Mouse (Mus musculus) heart, embryonic 14.5 days (tissue): ENCODE measurements around the gene Zfp760. TPM values are rescaled to one million over a fixed set of nuclear protein-coding genes. Genes with fewer than 3 reads are reported as not detected.

ENCODE experiments used
- ATAC-seq: fragments of 200-750 bp; cut with Nextera tagmentation; 2 replicates; pipeline ENCODE4 v1.8.0; 2017; ENCODE audit warnings: low read depth, moderate TSS enrichment; ENCODE audit not compliant: insufficient number of reproducible peaks, insufficient read depth, low FRiP score
- H3K27ac ChIP-seq, 2 experiments: fragments of 200-500 bp in 1 of 2; fragments of 300-500 bp in 1 of 2; sonication (generic) in 1 of 2; replicated peaks in 1 of 2; 2 replicates each; pipeline ENCODE4 v1.5.1; 2012 to 2014; ENCODE audit warnings: low read depth in 2 of 2, low read length in 2 of 2, control low read depth in 1 of 2, mild to moderate bottlenecking in 1 of 2, mixed read lengths in 1 of 2; ENCODE audit not compliant: control insufficient read depth in 1 of 2, insufficient read depth in 1 of 2
- H3K27me3 ChIP-seq: fragments of 300-500 bp; sonication (generic); 2 replicates; pipeline ENCODE4 v1.6.1; 2014; ENCODE audit warnings: mild to moderate bottlenecking, low read length, control low read depth; ENCODE audit not compliant: control insufficient read depth, insufficient read depth
- H3K36me3 ChIP-seq: fragments of 300-500 bp; sonication (generic); 2 replicates; pipeline ENCODE4 v1.6.1; 2014; ENCODE audit warnings: mild to moderate bottlenecking, control low read depth, low read length, mixed read lengths; ENCODE audit not compliant: control insufficient read depth, insufficient read depth
- H3K4me1 ChIP-seq, 2 experiments: fragments of 200-500 bp in 1 of 2; fragments of 300-500 bp in 1 of 2; sonication (generic) in 1 of 2; 2 replicates each; pipeline ENCODE4 v1.6.1; 2012 to 2014; ENCODE audit warnings: low read length in 2 of 2, control low read depth in 1 of 2, mixed read lengths in 1 of 2; ENCODE audit not compliant: control insufficient read depth in 2 of 2, insufficient read depth in 2 of 2
- H3K4me2 ChIP-seq: fragments of 300-500 bp; sonication (generic); 2 replicates; pipeline ENCODE4 v1.6.1; 2014; ENCODE audit warnings: mild to moderate bottlenecking, low read length
- H3K4me3 ChIP-seq, 2 experiments: fragments of 200-500 bp in 1 of 2; fragments of 300-500 bp in 1 of 2; sonication (generic) in 1 of 2; 2 replicates each; pipeline ENCODE4 v1.5.1; 2012 to 2014; ENCODE audit warnings: low read length in 2 of 2, mild to moderate bottlenecking in 2 of 2, control low read depth in 1 of 2, low read depth in 1 of 2, moderate library complexity in 1 of 2; ENCODE audit not compliant: control insufficient read depth in 1 of 2, insufficient read depth in 1 of 2
- H3K9ac ChIP-seq: fragments of 300-500 bp; sonication (generic); 2 replicates; pipeline ENCODE4 v1.6.1; 2014; ENCODE audit warnings: mild to moderate bottlenecking, low read length
- H3K9me3 ChIP-seq: fragments of 300-500 bp; sonication (generic); 2 replicates; pipeline ENCODE4 v1.6.1; 2016; ENCODE audit warnings: low read length, control low read depth; ENCODE audit not compliant: control insufficient read depth
- WGBS: fragments of 180-500 bp; shearing (Covaris S2); extraction: QIAGEN DNeasy Blood & Tissue Kit; methylation state at CpG from one replicate; pipeline ENCODE4 v1.1.7; 2014; 5-methylcytosine and 5-hydroxymethylcytosine counted together
- polyA plus RNA-seq: library from polyadenylated mRNA; unstranded; fragments of >200 nt; fragmentation: Nextera tagmentation; extraction: Ambion mirVana; gene quantifications from 2 replicates; pipeline ENCODE4 v1.2.1, GENCODE M21; 2014

The Zfp760 gene
- polyA plus RNA-seq, 1 experiment from 2014 or later, result 7.1 TPM

DNA sequence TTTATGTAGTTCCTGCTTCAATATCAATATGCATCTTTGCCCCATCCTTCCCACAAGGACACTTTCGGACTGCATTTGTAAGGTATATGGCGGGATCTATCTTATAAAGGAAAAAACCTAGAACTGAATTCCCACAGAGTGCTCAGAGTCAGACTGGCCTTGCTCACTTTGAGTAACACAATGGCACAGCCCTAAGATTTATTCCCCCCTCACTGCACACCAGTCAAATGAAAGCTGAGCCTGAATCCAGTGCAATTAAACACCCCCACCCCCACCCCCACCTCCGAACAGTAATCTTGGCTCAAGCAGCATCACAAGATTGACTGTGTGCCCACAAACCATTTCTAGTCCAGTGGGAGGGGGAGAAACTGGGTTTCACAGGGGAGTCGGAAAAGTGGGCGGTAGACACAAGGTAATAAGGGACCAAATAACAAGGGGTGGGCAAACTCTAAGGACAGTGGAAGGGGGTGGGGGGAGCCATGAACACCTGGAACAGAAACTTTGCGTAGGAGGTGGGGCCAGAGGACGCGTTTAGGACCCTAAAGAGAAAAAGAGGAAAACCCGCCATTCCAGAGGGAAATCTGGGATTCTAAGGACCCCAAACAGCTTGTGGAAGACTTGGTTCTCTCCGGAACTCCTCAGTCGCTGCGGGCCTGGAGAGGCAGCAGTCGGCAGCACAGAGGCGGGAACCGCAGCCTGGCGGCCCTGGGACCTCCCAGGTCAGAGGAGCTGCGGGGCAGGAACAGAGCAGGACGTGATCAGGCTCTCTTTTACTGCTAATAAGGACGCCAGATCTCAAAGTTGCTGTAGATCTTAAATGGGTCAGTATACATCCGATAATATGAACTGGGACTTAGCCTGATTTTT is 46.0 kb downstream of the Zfp760 start:
- no peaks in the 10 kb centered on the region for H3K36me3 ChIP-seq
- H3K27ac ChIP-seq, result no peak overlapping the region
- 0 out of 4 replicates have a peak, but pooled peaks cover 0 to 3% of the 10 kb centered on the region in 2 experiments for H3K4me1 ChIP-seq
- H3K9me3 ChIP-seq, result no peaks in the 10 kb centered on the region
- 12% methylated on average over 20 of the region's 20 CpGs for WGBS
- H3K4me2 ChIP-seq, result peak overlapping the region; percentile 69
- no peak for ATAC-seq
- H3K4me3 ChIP-seq, result peak overlapping the region; percentile 39 to 44
- H3K27me3 ChIP-seq, result no peaks in the 10 kb centered on the region
- H3K9ac ChIP-seq, result peak overlapping the region; percentile 67

DNA sequence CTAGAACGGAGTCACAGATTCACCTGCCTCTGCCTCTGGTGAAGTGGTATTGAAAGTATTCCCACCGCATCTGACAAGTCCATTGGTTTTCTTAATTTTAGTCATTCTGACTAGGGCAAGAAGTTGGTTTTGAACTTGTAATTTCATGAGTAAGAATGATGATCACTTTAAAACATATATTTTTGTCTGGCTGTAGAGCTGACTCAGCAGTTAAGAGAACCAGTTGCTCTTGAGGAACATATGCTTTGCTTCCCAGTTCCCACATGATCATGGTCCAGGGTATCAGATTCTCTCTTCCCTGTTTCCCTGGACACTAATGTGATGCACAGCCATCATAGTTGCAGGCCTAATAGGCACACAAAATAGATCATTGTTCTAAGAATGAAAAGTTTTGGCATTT is 62.8 kb downstream of the Zfp760 start:
- no peaks in the 10 kb centered on the region for H3K4me1 ChIP-seq
- H3K36me3 ChIP-seq, result no peaks in the 10 kb centered on the region
- no peak overlapping the region for H3K9ac ChIP-seq
- H3K4me3 ChIP-seq, result no peak overlapping the region
- no peaks in the 10 kb centered on the region for H3K27me3 ChIP-seq
- no peak overlapping the region for H3K4me2 ChIP-seq
- no peak overlapping the region for H3K27ac ChIP-seq
- ATAC-seq, result no peak
- 75% methylated on average over 2 of the region's 2 CpGs for WGBS
- H3K9me3 ChIP-seq, result peaks cover 4% of the 10 kb centered on the region; the same call in 1 of the 2 replicates

Other genes starting within 250 kb of the Zfp760 start
- gene Zfp53, start 218.7 kb upstream of the Zfp760 start, polyA plus RNA-seq, result 5.3 and 5.5 TPM in 2 replicates
- gene Zfp52, start 172.2 kb upstream of the Zfp760 start, polyA plus RNA-seq, result 3.8 and 4.0 TPM in 2 replicates
- gene Zfp948, start 140.7 kb upstream of the Zfp760 start, polyA plus RNA-seq, result 14.7 and 14.8 TPM in 2 replicates
- gene Zfp983, start 57.1 kb upstream of the Zfp760 start, polyA plus RNA-seq, result 2.7 and 4.1 TPM in 2 replicates
- 3.5 and 6.7 TPM in 2 replicates for gene Gm10226, start 15.9 kb upstream of the Zfp760 start, polyA plus RNA-seq
- gene Zfp229, start 23.1 kb downstream of the Zfp760 start, polyA plus RNA-seq, result 5.2 and 5.7 TPM in 2 replicates
- gene Zfp820, start 138.0 kb downstream of the Zfp760 start, polyA plus RNA-seq, result 5.0 and 5.4 TPM in 2 replicates
- 4.1 and 4.9 TPM in 2 replicates for gene Zfp995, start 202.2 kb downstream of the Zfp760 start, polyA plus RNA-seq